Mouse (Mus musculus): ENCODE data around the gene Bnc1. TPM values are rescaled to one million over a fixed set of nuclear protein-coding genes. Genes with fewer than 3 reads are reported as not detected.

Bnc1 gene
- polyA plus RNA-seq, 1 experiment from 2014 or later = 0.76 TPM

DNA sequence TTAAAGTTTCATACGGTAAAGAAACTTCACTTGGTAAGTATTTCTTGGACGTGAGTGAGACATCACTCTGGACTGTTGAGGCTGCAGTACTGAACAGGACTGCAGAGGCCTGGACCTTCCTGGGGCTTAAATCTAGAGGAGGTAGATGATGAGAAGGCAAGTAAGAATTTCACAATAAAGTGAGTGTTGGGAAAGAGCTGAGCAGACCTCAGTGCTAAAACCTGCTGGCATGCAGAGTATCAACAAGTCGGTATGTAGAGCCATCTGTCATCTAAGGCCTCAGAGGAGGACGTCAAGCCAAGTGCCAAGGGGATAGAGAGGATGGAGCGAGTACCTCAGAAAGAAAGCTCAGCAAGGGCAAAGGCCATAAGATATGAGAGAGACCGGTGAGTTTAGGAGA, 8.4 kb downstream of the Bnc1 start:
- no peak overlapping the region for H3K9ac ChIP-seq (ENCODE audit: low read depth, low read length)
- H3K9me3 ChIP-seq (ENCODE audit: control insufficient read depth) = no peaks in the 10 kb centered on the region
- H3K27me3 ChIP-seq (replicated peaks; ENCODE audit: control insufficient read depth, insufficient read depth, low read length) = peaks cover 2% of the 10 kb centered on the region; the same call in 1 of the 2 replicates
- ATAC-seq = no peak
- H3K36me3 ChIP-seq (ENCODE audit: control insufficient read depth, insufficient read depth) = no peaks in the 10 kb centered on the region
- H3K4me3 ChIP-seq (ENCODE audit: low read depth, low read length) = no peak overlapping the region
- WGBS = 66% methylated on average over 6 of the region's 6 CpGs
- H3K4me2 ChIP-seq (replicated peaks; ENCODE audit: low read depth) = no peak overlapping the region
- TF ChIP-seq CTCF (IDR thresholded peaks at IDR 0.05; ENCODE audit: low read depth) = no peak; the same call in 1 of the 2 replicates
- no peaks in the 10 kb centered on the region for H3K4me1 ChIP-seq (replicated peaks; ENCODE audit: control insufficient read depth, insufficient read depth, low read length)
- H3K27ac ChIP-seq (ENCODE audit: low read depth, low read length) = no peak overlapping the region

DNA sequence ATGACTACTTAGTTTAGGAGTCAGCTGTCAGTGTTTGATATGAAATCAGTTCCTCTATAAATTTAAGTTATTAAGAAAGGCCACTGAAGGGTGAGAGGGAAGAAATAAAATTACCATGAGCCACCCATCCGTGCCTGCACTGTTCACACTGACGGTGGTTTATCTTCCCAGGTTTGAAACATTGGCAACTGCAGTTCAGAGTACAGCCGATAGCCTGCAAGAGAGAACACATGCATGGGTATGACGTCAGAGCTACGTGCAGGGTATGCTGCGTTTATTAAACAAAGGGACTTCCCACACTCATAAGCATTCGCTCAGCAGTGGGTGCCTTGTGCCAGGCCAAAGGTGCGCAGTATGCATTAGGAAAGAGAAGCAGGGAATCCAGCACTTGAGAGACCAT, 13.8 kb downstream of the Bnc1 start:
- WGBS = 64% methylated on average over 8 of the region's 8 CpGs
- Histone ChIP-seq H3K4me3 (ENCODE audit: low read depth, low read length) (no peak overlapping the region), H3K9me3 (ENCODE audit: control insufficient read depth) (no peaks in the 10 kb centered on the region), H3K9ac (ENCODE audit: low read depth, low read length) (no peak overlapping the region), H3K4me2 (replicated peaks; ENCODE audit: low read depth) (no peak overlapping the region), H3K27ac (ENCODE audit: low read depth, low read length) (no peak overlapping the region), H3K4me1 (replicated peaks; ENCODE audit: control insufficient read depth, insufficient read depth, low read length) (no peaks in the 10 kb centered on the region), H3K27me3 (replicated peaks; ENCODE audit: control insufficient read depth, insufficient read depth, low read length) (no peaks in the 10 kb centered on the region), H3K36me3 (ENCODE audit: control insufficient read depth, insufficient read depth) (no peaks in the 10 kb centered on the region)
- TF ChIP-seq CTCF (IDR thresholded peaks at IDR 0.05; ENCODE audit: low read depth) = no peak
- ATAC-seq = no peak

DNA sequence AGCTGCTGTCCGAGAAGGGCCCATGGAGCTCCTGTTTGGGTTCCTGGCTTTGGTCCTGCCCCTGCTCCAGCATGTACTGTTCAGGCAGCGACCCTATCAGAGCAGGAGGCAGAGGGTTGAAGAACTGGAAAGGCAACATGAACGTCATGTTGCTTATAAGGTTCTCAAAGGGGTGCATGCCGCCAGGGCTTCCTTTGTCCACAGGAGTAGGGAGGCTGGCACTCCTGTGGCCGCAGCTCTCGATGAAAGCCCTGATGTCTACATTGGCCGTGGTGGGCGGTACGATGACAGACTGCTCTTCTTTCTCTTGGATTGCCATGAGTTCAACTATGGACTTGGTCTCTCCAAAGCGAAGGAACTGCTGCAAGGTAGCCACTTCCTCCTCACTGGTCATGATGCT, 17.5 kb downstream of the Bnc1 start:
- Histone ChIP-seq H3K4me2 (replicated peaks; ENCODE audit: low read depth) (no peak overlapping the region), H3K36me3 (ENCODE audit: control insufficient read depth, insufficient read depth) (no peaks in the 10 kb centered on the region), H3K4me1 (replicated peaks; ENCODE audit: control insufficient read depth, insufficient read depth, low read length) (no peaks in the 10 kb centered on the region), H3K9me3 (ENCODE audit: control insufficient read depth) (no peaks in the 10 kb centered on the region), H3K27me3 (replicated peaks; ENCODE audit: control insufficient read depth, insufficient read depth, low read length) (no peaks in the 10 kb centered on the region), H3K9ac (ENCODE audit: low read depth, low read length) (no peak overlapping the region), H3K27ac (ENCODE audit: low read depth, low read length) (no peak overlapping the region), H3K4me3 (ENCODE audit: low read depth, low read length) (no peak overlapping the region)
- 88% methylated on average over 10 of the region's 10 CpGs for WGBS
- no peak for ATAC-seq
- no peak for TF ChIP-seq CTCF (IDR thresholded peaks at IDR 0.05; ENCODE audit: low read depth)

DNA sequence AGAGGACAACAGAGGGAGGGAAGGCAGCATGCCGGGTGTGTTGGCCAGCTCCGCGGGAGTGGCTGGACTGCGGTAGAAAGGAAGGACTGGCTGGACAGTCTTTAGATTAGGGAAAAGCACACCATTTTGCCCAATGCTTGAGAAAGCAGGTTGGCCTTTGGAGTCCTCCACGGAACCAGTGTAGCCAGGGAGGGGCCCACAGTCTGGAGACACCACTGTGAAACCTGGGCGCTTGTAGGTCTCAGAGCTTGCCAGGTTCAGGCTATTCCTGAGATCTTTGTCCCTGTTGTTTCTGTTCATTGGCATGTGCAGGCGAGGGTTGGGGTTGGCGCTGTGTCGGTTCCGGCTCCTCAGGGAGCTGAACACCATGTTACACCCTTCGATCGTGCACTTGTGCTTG, 18.2 kb downstream of the Bnc1 start:
- no peak for TF ChIP-seq CTCF (IDR thresholded peaks at IDR 0.05; ENCODE audit: low read depth)
- H3K9ac ChIP-seq (ENCODE audit: low read depth, low read length) = no peak overlapping the region
- no peaks in the 10 kb centered on the region for H3K27me3 ChIP-seq (replicated peaks; ENCODE audit: control insufficient read depth, insufficient read depth, low read length)
- H3K4me2 ChIP-seq (replicated peaks; ENCODE audit: low read depth) = no peak overlapping the region
- no peak for ATAC-seq
- H3K27ac ChIP-seq (ENCODE audit: low read depth, low read length) = no peak overlapping the region
- no peak overlapping the region for H3K4me3 ChIP-seq (ENCODE audit: low read depth, low read length)
- 92% methylated on average over 12 of the region's 12 CpGs for WGBS
- H3K9me3 ChIP-seq (ENCODE audit: control insufficient read depth) = no peaks in the 10 kb centered on the region
- H3K4me1 ChIP-seq (replicated peaks; ENCODE audit: control insufficient read depth, insufficient read depth, low read length) = no peaks in the 10 kb centered on the region
- H3K36me3 ChIP-seq (ENCODE audit: control insufficient read depth, insufficient read depth) = no peaks in the 10 kb centered on the region

DNA sequence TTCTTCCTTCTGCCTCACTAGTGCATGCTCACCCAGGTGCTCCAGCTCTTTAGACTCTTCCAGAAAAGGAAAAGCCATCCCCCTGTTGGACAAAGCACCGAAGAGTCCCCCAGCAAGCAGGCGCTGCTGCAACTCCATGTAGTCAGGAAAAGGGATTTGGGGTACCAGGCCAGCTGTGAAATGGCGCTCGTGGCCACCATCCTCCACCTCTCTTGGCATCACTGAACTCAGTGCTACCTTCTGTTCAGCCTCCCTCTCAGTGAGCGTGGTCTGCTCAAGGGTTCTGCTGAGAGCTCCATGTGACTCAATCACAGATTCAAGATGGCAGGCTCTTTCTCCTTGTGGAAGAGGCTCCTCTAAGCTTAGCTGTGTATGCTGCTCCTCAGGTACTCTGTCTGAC, 18.8 kb downstream of the Bnc1 start:
- Histone ChIP-seq H3K9me3 (ENCODE audit: control insufficient read depth) (no peaks in the 10 kb centered on the region), H3K4me1 (replicated peaks; ENCODE audit: control insufficient read depth, insufficient read depth, low read length) (no peaks in the 10 kb centered on the region), H3K27ac (ENCODE audit: low read depth, low read length) (no peak overlapping the region), H3K36me3 (ENCODE audit: control insufficient read depth, insufficient read depth) (no peaks in the 10 kb centered on the region), H3K9ac (ENCODE audit: low read depth, low read length) (no peak overlapping the region), H3K4me3 (ENCODE audit: low read depth, low read length) (no peak overlapping the region), H3K4me2 (replicated peaks; ENCODE audit: low read depth) (no peak overlapping the region), H3K27me3 (replicated peaks; ENCODE audit: control insufficient read depth, insufficient read depth, low read length) (no peaks in the 10 kb centered on the region)
- no peak for TF ChIP-seq CTCF (IDR thresholded peaks at IDR 0.05; ENCODE audit: low read depth)
- ATAC-seq = no peak
- WGBS = 94% methylated on average over 5 of the region's 5 CpGs

DNA sequence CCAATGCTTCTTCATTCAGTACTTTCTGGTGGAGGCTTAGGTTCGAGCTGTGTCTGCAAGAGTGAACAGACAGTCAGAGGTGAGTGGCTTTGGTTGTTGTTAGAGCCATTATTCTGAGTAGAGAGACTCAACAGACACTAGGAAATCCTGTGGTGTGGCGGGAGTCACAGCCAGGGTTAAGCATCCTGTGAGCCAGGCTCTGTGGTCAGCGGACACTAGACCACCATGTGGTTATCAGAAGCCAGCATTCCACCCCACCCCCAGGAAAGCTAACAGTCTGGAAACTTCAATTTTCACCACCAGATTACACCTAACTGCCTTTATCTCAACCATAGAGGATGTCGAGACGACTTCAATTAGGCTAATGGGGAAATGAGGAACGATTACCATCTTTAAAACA, 23.1 kb downstream of the Bnc1 start:
- Histone ChIP-seq H3K9ac (ENCODE audit: low read depth, low read length) (no peak overlapping the region), H3K4me2 (replicated peaks; ENCODE audit: low read depth) (no peak overlapping the region), H3K9me3 (ENCODE audit: control insufficient read depth) (no peaks in the 10 kb centered on the region), H3K4me3 (ENCODE audit: low read depth, low read length) (no peak overlapping the region), H3K4me1 (replicated peaks; ENCODE audit: control insufficient read depth, insufficient read depth, low read length) (no peaks in the 10 kb centered on the region), H3K27me3 (replicated peaks; ENCODE audit: control insufficient read depth, insufficient read depth, low read length) (no peaks in the 10 kb centered on the region), H3K27ac (ENCODE audit: low read depth, low read length) (no peak overlapping the region), H3K36me3 (ENCODE audit: control insufficient read depth, insufficient read depth) (no peaks in the 10 kb centered on the region)
- WGBS = 72% methylated on average over 6 of the region's 6 CpGs
- no peak for ATAC-seq
- TF ChIP-seq CTCF (IDR thresholded peaks at IDR 0.05; ENCODE audit: low read depth) = no peak

DNA sequence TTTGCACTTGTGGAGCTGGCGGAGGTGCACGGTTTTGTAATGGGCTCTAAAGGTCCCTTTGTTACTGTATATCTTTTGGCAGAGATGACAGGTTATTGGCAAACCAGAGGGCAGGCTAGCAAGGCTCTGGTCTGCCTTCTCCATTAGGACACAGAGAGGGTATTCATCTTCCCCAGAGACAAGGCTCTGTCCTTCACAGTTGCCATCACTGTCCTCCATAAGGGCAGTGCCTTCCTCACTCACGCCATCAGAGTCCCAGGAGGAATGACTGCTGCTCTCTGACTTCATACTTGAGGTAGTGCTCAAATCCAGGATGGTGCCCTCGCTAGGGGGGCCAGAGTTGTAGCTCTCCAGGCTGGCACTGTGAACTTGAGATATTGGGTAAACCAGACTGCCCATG, 23.6 kb downstream of the Bnc1 start:
- H3K27ac ChIP-seq (ENCODE audit: low read depth, low read length) = no peak overlapping the region
- H3K9me3 ChIP-seq (ENCODE audit: control insufficient read depth) = no peaks in the 10 kb centered on the region
- H3K9ac ChIP-seq (ENCODE audit: low read depth, low read length) = no peak overlapping the region
- TF ChIP-seq CTCF (IDR thresholded peaks at IDR 0.05; ENCODE audit: low read depth) = no peak
- ATAC-seq = no peak
- H3K4me1 ChIP-seq (replicated peaks; ENCODE audit: control insufficient read depth, insufficient read depth, low read length) = no peaks in the 10 kb centered on the region
- H3K4me3 ChIP-seq (ENCODE audit: low read depth, low read length) = no peak overlapping the region
- no peaks in the 10 kb centered on the region for H3K36me3 ChIP-seq (ENCODE audit: control insufficient read depth, insufficient read depth)
- H3K4me2 ChIP-seq (replicated peaks; ENCODE audit: low read depth) = no peak overlapping the region
- 84% methylated on average over 4 of the region's 4 CpGs for WGBS
- no peaks in the 10 kb centered on the region for H3K27me3 ChIP-seq (replicated peaks; ENCODE audit: control insufficient read depth, insufficient read depth, low read length)
